Mouse (Mus musculus) thymus, postnatal 0 days (tissue): ENCODE measurements at regions not wholly inside any gene's neighbourhood (a gene's known extent, or its start where the extent isn't known, plus 50 kb on each side); places are given as distances from the start of the nearest gene placed in this dataset.

ENCODE experiments used
- DNase-seq: peaks from one replicate; pipeline ENCODE4 v3.0.0-alpha.2; 2015; ENCODE audit warnings: low spot score

GRCm38 (mm10) chr19:56235040-56235439 is 51.9 kb upstream of the Habp2 start:
- DNase-seq = no peak
